Mouse (Mus musculus): ENCODE measurements around the gene Cd55b.

- TF ChIP-seq POLR2A (IDR thresholded peaks at IDR 0.05; ENCODE audit: insufficient read depth, low read depth, low read length) (no peak), CTCF (IDR thresholded peaks at IDR 0.05; ENCODE audit: insufficient read depth, low read depth, low read length) (no peak)
Observed at GRCm38 (mm10) chr1:130462867-130463266, 40.1 kb upstream of the Cd55b start.

Measured in olfactory bulb, adult 2 months (tissue).